Mouse (Mus musculus): ENCODE measurements around the gene 1700029I15Rik. TPM values are rescaled to one million over a fixed set of nuclear protein-coding genes. Genes with fewer than 3 reads are reported as not detected.

Gene 1700029I15Rik
- polyA plus RNA-seq, 1 experiment from 2014 or later = 6.4 TPM

DNA sequence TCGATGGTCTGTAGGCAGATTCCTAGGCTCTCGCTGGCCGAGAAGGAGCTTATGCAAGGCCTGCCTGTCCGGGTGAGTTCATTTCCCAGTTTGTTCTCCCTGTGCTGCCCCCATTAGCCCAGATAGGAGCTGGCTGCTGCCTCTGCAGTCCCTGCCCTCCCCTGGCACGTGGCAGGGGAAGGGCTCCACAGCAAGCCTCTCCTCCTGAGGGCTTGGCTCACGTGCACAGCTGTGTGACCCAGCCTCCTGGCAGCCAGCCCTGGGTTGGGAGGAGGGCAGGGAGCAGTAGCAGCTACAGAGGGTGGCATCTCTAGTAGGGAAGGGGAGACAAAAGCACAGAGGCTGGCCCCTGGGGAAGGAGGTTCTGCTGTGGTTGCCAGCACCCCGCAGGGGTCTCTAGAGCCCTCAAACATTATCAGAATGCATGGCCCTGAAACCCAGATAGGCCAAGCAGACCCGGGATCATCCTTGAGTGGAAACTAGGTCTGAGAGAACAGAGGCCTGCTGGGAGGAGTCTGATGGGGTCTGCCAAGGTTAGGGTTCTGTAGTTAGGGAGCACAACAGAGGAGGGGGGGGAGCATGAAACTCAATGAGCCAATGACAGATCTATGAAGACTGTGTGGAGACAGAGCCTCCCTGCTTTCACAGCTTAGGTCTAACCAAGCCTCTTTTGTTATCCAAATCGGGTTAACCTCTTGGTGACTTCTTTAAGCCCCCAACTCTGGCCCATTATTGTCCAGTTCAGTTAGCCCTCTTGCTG, 41.5 kb downstream of the 1700029I15Rik start:
- 68% methylated on average over 9 of the region's 9 CpGs for WGBS
- no peak overlapping the region for H3K4me2 ChIP-seq
- H3K4me3 ChIP-seq = no peak overlapping the region
- H3K27ac ChIP-seq (replicated peaks) = peak overlapping the region; percentile 83
- ATAC-seq (ENCODE audit: low read depth) = peak; percentile 66; the same call in 1 of the 2 replicates
- no peaks in the 10 kb centered on the region for H3K27me3 ChIP-seq
- H3K9ac ChIP-seq = 0 out of 2 replicates have a peak overlapping the region, but pooled peaks have one; percentile 9
- peaks cover 63% of the 10 kb centered on the region for H3K36me3 ChIP-seq
- peaks cover 60% of the 10 kb centered on the region for H3K4me1 ChIP-seq (replicated peaks)
- H3K9me3 ChIP-seq = no peaks in the 10 kb centered on the region

DNA sequence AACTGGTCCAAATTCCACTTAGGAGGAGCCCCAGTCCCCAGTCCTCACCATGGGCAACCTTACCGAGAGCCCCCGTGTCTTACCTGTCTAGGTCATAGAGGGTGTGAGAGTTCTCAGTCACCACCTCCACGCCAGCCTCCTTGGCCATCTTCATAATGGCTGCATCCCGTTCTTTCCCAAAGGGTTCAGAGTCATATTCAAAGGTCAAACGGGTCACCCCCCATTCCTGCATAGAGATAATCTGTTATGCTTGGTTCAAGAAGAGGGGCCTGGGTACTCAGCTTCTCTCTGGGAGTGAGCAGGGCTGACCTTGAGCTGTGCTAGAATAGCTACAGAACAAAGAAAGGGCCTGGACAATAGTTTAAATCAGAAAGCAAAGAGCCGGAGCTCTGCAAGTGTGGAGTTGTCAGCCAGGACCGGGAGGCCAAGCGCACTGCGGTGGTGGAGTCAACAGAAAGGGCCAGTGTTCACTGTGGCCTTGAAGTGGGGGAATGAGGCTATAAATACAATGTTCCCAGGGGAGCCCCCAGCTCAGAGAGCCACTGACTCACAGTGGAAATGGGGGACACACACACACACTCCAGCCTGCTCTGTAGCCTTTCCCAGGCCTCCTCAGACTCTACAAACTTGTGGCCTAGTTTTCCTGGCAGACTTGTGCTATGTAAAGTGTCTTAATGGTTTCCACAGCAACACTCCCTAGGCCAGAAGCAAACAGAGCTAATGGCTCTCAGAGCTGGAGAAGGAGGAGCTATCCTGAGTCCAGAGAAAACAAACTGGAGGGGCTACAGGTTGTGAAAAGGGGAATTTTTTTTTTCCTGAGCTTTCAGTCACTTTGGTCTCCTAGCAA, 42.3 kb downstream of the 1700029I15Rik start:
- no peaks in the 10 kb centered on the region for H3K9me3 ChIP-seq
- WGBS = 43% methylated on average over 9 of the region's 9 CpGs
- H3K27me3 ChIP-seq = no peaks in the 10 kb centered on the region
- H3K36me3 ChIP-seq = peaks cover 55% of the 10 kb centered on the region
- peak overlapping the region; percentile 1; the same call in 1 of the 2 replicates for H3K9ac ChIP-seq
- 0 out of 2 replicates have a peak overlapping the region, but pooled peaks have one; percentile 21 for H3K4me2 ChIP-seq
- H3K4me1 ChIP-seq (replicated peaks) = peaks cover 68% of the 10 kb centered on the region
- H3K4me3 ChIP-seq = no peak overlapping the region
- ATAC-seq (ENCODE audit: low read depth) = peak; percentile 63
- peak overlapping the region; percentile 83 for H3K27ac ChIP-seq (replicated peaks)

- Histone ChIP-seq H3K27ac (replicated peaks) (peak overlapping the region; percentile 83), H3K27me3 (no peaks in the 10 kb centered on the region), H3K4me2 (no peak overlapping the region), H3K9me3 (no peaks in the 10 kb centered on the region), H3K4me1 (replicated peaks) (peaks cover 73% of the 10 kb centered on the region), H3K9ac (no peak overlapping the region), H3K4me3 (no peak overlapping the region), H3K36me3 (peaks cover 48% of the 10 kb centered on the region)
- 72% methylated on average over 4 of the region's 4 CpGs for WGBS
- no peak for ATAC-seq (ENCODE audit: low read depth)
Measured at GRCm38 (mm10) chr2:92425366-92425765, 43.0 kb downstream of the 1700029I15Rik start.

DNA sequence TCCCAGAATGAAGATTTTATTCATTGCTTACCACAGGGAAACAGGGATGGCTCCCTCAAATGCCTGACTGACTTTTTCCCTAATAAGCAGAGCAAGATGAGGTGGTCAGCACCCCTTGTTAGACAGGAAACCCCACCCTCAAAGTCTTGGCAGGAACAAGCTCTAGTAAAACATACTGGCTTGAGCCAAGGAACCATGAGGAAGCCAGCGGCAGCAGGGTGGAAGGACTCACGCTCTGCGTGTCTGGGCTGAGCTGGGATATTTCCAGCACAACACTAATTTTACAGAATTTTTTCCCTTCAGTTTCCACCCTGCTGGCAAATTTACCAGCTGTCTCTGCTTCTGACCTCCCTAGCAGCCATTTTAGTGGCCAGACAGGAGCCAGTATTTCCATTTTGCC, 44.1 kb downstream of the 1700029I15Rik start:
- Histone ChIP-seq H3K27me3 (no peaks in the 10 kb centered on the region), H3K36me3 (peaks cover 37% of the 10 kb centered on the region), H3K4me3 (no peak overlapping the region), H3K27ac (replicated peaks) (peak overlapping the region; percentile 83), H3K9ac (no peak overlapping the region), H3K9me3 (no peaks in the 10 kb centered on the region), H3K4me1 (replicated peaks) (peaks cover 84% of the 10 kb centered on the region), H3K4me2 (no peak overlapping the region)
- WGBS = 77% methylated on average over 3 of the region's 3 CpGs
- no peak for ATAC-seq (ENCODE audit: low read depth)

GRCm38 (mm10) chr2:92427882-92428281, 45.5 kb downstream of the 1700029I15Rik start:
- ATAC-seq (ENCODE audit: low read depth) = no peak
- no peak overlapping the region for H3K4me3 ChIP-seq

GRCm38 (mm10) chr2:92430089-92430488, 47.8 kb downstream of the 1700029I15Rik start:
- H3K4me2 ChIP-seq = peak overlapping the region; percentile 73; the same call in 1 of the 2 replicates
- no peak overlapping the region for H3K27ac ChIP-seq (replicated peaks)
- peaks cover 1% of the 10 kb centered on the region; the same call in 1 of the 2 replicates for H3K27me3 ChIP-seq
- 83% methylated on average over 2 of the region's 2 CpGs for WGBS
- H3K36me3 ChIP-seq = peaks cover 6% of the 10 kb centered on the region; the same call in 1 of the 2 replicates
- no peak for ATAC-seq (ENCODE audit: low read depth)
- H3K9me3 ChIP-seq = no peaks in the 10 kb centered on the region
- H3K9ac ChIP-seq = 0 out of 2 replicates have a peak overlapping the region, but pooled peaks have one; percentile 8
- no peak overlapping the region for H3K4me3 ChIP-seq
- H3K4me1 ChIP-seq (replicated peaks) = peaks cover 90% of the 10 kb centered on the region

More at GRCm38 (mm10) chr2:92427882-92428281, 45.5 kb downstream of the 1700029I15Rik start:
- peaks cover 98% of the 10 kb centered on the region for H3K4me1 ChIP-seq (replicated peaks)
- peaks cover 23% of the 10 kb centered on the region for H3K36me3 ChIP-seq
- no peaks in the 10 kb centered on the region for H3K9me3 ChIP-seq
- H3K9ac ChIP-seq = 0 out of 2 replicates have a peak overlapping the region, but pooled peaks have one; percentile 4
- 69% methylated on average over 6 of the region's 6 CpGs for WGBS
- H3K27ac ChIP-seq (replicated peaks) = no peak overlapping the region; the same call in 1 of the 2 replicates
- no peak overlapping the region for H3K4me2 ChIP-seq
- no peaks in the 10 kb centered on the region for H3K27me3 ChIP-seq

GRCm38 (mm10) chr2:92430723-92431541, 48.6 kb downstream of the 1700029I15Rik start:
- H3K36me3 ChIP-seq = peaks cover 2% of the 10 kb centered on the region; the same call in 1 of the 2 replicates
- peaks cover 6% of the 10 kb centered on the region; the same call in 1 of the 2 replicates for H3K27me3 ChIP-seq
- H3K9ac ChIP-seq = peak overlapping the region; percentile 82
- H3K9me3 ChIP-seq = no peaks in the 10 kb centered on the region
- peak overlapping the region; percentile 88 for H3K27ac ChIP-seq (replicated peaks)
- H3K4me2 ChIP-seq = peak overlapping the region; percentile 73
- peak; percentile 21 for ATAC-seq (ENCODE audit: low read depth)
- H3K4me1 ChIP-seq (replicated peaks) = peaks cover 83% of the 10 kb centered on the region
- peak overlapping the region; percentile 73 for H3K4me3 ChIP-seq
- 60% methylated on average over 21 of the region's 21 CpGs for WGBS

- no peaks in the 10 kb centered on the region for H3K36me3 ChIP-seq
- peak overlapping the region; percentile 73 for H3K4me2 ChIP-seq
- H3K4me3 ChIP-seq = peak overlapping the region; percentile 73
- WGBS = 23% methylated on average over 11 of the region's 11 CpGs
- peak overlapping the region; percentile 88 for H3K27ac ChIP-seq (replicated peaks)
- H3K9me3 ChIP-seq = no peaks in the 10 kb centered on the region
- H3K27me3 ChIP-seq = peaks cover 6% of the 10 kb centered on the region; the same call in 1 of the 2 replicates
- no peak for ATAC-seq (ENCODE audit: low read depth)
- peak overlapping the region; percentile 82 for H3K9ac ChIP-seq
- peaks cover 76% of the 10 kb centered on the region for H3K4me1 ChIP-seq (replicated peaks)
Measured at GRCm38 (mm10) chr2:92431611-92432179, 49.4 kb downstream of the 1700029I15Rik start.

- H3K4me2 ChIP-seq = peak overlapping the region; percentile 73
- H3K9ac ChIP-seq = peak overlapping the region; percentile 82
- no peaks in the 10 kb centered on the region for H3K9me3 ChIP-seq
- H3K36me3 ChIP-seq = no peaks in the 10 kb centered on the region
- 34% methylated on average over 17 of the region's 17 CpGs for WGBS
- peak overlapping the region; percentile 73 for H3K4me3 ChIP-seq
- peak overlapping the region; percentile 88 for H3K27ac ChIP-seq (replicated peaks)
- peaks cover 67% of the 10 kb centered on the region for H3K4me1 ChIP-seq (replicated peaks)
- no peak for ATAC-seq (ENCODE audit: low read depth)
- peaks cover 6% of the 10 kb centered on the region; the same call in 1 of the 2 replicates for H3K27me3 ChIP-seq
Measured at GRCm38 (mm10) chr2:92432299-92433295, 50.3 kb downstream of the 1700029I15Rik start.
